Mouse (Mus musculus) layer of hippocampus, postnatal 10 days (tissue): ENCODE data around the gene Atp10a. TPM values are rescaled to one million over a fixed set of nuclear protein-coding genes. Genes with fewer than 3 reads are reported as not detected.

Experiments used
- DNase-seq, 2 experiments: peaks; one replicate each; pipeline ENCODE4 v3.0.0; 2021; ENCODE audit warnings: low spot score in 2 of 2
- long read RNA-seq: library from polyadenylated mRNA; stranded (forward); transcript quantifications from one replicate; pipeline ENCODE4 v2.0.0, GENCODE M21; 2023
- total RNA-seq, 2 experiments: library from RNA; stranded (reverse); gene quantifications; 2 replicates each; pipeline ENCODE4 v1.2.3; 2021

Atp10a gene
- total RNA-seq, result 1 to 10 TPM; 3.7 to 5.1 TPM
- long read RNA-seq, full-length matches to known transcripts, result 1 of 2 reads
- long read RNA-seq, partial matches to known transcripts, result 0 of 2 reads
- long read RNA-seq, other reads (novel, unspliced or antisense), result 1 of 2 reads

- no peak for DNase-seq
These were observed at the start of gene Atp10a for GRCm38 (mm10) chr7:58655866-58656265. TSS of gene Atp10a (plus strand) at chr7:58656166.

- no peak for DNase-seq
These were observed 37.9 kb upstream of the Atp10a start for GRCm38 (mm10) chr7:58618048-58618447.

DNA sequence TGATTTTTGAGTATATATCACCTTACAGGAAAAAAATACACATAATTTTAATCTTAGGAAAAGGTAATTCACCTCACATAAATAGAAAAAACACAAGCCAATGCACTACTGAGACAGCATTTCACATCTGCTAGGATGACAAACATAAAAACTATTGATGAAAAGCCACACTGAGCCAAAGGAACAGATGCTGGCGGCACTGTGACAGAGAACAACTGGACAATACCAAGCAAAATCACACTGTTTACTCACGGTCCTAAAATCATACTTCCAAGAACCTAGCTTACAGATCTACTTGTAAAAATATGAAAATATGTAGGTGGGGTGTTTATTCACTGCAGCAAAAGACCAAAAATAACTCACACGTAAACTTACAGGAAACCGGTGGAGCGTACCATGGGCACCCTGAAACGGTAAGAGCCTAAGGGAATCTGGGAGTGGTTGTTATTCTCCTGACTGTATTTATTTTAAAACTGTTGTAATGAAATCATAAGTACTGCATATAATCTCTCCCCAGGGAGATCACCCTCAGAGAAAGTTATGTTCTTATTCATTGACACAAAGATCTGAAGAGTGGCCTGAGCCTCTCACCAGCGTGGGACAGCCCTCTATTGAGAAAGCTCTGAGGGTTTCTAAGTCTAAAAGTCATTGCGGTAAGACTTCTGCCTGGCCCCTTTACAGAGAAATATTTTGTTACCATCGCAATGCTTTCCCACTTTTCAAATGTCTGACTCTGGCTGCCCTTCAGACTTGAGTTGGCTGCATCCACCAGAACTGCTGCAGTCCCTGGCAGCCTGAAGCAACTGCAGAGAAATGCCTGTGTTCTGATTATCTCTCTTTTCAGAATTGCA lies 29.4 kb upstream of the Atp10a start:
- peak in 1 of 2 experiments; percentile 18 for DNase-seq

DNA sequence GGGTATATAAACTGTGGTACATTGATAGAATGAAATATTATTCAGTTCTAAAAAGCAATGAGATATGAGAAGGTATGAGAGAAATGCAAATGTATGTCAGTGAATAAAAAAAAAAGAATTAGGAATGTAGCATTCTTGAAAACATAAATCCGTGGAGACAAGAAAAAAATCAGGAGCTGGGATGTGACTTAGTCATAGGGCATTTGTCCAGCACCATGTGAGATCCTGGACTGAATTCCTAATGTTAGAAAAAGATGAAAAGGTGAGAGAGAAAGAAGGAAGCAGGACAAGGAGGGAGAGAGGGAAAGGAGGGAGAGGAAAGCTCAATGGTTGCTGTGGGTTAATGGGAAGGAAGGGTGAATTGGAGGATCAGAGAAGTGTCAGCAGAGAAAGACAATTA lies 28.6 kb upstream of the Atp10a start:
- DNase-seq, result no peak

- DNase-seq, result no peak
These were observed 26.7 kb upstream of the Atp10a start for GRCm38 (mm10) chr7:58629233-58629632.

GRCm38 (mm10) chr7:58633683-58634082 lies 22.3 kb upstream of the Atp10a start:
- DNase-seq, result no peak

DNA sequence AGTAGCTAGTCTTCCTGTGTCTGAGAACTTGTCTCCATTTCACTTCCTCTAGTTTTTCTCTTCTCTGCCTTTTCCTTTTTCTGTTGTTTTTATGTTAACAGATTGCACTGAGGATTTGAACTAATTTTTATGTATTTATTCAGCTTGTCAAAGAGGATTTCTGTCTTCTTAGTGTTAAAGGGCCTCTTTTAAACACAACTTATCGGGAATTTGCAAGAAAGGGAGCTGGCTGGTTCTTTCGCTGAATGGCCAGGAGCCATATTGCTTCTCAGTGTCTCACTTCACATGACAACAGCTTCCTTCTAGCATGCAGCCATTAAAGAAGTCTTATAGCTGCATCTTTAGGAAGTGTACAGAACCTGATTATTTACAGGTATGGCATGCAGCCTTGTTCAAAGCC lies 16.3 kb upstream of the Atp10a start:
- DNase-seq, result no peak

GRCm38 (mm10) chr7:58640456-58640855 lies 15.5 kb upstream of the Atp10a start:
- DNase-seq, result no peak

DNA sequence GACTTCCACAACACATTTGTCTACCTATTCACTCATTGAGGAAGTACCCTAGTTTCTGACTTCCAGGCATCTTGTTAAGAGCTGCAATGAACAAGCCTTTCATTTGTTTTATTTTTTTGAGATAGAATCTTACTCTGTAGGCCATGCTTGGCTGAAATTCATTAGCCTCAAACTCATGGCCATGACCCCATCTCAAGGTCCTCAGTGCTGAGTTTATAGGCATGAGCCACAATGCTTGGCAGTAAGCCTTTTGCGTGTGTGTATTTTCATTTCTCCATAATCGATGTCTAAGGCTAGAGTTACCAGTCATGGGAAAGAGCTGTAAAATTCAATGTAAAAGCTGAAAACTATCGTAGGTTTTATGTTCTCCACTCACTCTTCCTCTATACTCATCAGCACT lies 14.1 kb upstream of the Atp10a start:
- DNase-seq, result no peak

GRCm38 (mm10) chr7:58647404-58647803 lies 8.6 kb upstream of the Atp10a start:
- DNase-seq, result no peak

DNA sequence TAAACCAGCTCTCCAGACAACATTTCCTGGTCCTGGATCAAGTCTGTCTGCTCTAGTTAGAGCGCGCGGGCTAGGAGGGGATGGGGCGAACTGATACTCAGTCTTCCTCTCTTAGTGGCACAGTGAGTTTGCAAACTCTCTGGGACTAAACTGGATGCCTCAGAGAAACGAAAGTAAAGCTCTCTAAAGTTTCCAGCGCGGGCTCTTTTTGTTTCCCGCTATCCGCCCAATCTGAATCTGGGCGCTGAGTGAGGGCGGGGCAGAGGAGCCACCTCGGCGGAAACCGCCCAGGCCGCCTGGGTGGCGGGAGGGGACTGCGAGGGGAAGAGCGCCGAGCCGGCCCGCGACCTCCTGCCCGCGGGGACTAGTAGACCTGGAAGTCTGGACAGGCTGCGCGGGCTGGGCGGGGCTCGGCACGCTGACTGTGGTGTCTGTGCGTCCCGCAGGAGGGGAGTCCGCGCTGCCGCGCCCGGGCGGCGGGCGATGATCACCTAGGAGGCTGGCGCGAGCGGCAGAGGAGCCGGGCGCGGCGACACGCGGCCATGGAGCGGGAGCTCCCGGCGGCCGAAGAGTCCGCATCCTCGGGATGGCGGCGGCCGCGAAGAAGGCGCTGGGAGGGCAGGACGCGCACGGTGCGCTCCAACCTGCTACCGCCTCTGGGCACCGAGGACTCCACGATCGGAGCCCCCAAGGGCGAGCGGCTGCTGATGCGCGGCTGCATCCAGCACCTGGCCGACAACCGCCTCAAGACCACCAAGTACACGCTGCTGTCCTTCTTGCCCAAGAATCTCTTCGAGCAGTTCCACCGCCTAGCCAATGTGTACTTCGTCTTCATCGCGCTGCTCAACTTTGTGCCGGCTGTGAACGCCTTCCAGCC lies 2.2 kb downstream of the Atp10a start:
- peak; percentile 21 to 37 for DNase-seq

DNA sequence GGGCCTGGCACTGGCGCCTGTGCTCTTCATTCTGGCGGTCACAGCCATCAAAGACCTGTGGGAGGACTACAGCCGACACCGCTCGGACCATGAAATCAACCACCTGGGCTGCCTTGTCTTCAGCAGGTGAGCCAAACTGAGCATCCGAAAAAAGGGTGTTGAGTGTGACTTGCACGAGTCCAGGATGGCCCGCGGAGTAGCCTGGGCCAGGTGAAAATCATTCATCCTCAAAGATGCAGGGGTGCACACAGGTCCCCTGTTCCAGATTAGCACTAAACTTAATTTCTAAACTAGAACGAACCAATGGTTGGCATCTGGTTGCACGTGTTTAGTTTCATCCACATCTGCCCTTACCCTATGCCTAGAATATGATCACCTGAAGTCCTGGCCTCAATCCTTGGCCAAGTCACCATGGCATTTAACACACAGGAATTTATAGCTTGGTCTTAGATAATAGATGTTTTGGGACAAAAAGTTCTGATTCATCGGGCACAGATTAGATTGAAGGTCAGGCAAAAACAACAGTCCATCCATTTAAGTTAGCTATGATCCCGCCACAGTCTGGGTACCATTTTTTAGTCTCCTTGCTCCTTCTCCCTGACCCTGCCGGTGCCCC lies 2.9 kb downstream of the Atp10a start:
- DNase-seq, result no peak

DNA sequence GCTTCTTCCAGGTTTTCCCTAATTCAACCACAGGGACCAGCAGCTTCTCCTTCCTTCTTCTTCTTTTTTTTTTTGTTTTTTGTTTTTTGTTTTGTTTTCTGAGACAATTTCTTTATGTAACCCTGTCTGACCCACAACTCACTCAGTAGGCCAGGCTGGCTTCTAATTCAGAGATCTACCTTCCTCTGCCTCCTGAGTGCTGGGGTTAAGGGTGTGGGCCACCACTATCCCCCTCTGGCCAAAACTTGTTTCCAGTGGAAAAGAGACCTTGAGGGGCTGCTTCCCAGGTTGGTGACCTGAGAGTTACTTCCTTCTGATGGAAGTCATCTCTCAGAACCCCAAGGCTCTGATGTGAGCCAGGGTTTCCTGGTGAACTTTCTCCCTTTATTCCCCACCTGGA lies 4.1 kb downstream of the Atp10a start:
- DNase-seq, result no peak

DNA sequence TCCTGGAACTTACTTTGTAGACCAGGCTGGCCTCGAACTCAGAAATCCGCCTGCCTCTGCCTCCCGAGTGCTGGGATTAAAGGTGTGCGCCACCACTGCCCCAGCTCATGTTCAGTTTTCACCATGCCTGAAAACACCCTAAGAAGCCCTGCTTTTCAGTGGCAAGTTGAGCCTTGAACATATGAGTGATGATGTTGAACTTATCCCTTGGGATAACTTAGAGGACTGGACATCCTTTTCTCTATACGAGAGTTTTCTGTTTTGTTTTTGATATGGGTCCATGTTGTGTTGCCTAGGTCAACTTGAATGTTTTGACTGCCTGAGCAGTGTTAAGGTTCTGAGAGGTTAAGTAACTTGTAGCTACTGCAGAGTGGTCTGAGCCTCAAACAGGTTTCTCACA lies 4.7 kb downstream of the Atp10a start:
- no peak for DNase-seq

- no peak for DNase-seq
These were observed 5.1 kb downstream of the Atp10a start for GRCm38 (mm10) chr7:58661076-58661475.

DNA sequence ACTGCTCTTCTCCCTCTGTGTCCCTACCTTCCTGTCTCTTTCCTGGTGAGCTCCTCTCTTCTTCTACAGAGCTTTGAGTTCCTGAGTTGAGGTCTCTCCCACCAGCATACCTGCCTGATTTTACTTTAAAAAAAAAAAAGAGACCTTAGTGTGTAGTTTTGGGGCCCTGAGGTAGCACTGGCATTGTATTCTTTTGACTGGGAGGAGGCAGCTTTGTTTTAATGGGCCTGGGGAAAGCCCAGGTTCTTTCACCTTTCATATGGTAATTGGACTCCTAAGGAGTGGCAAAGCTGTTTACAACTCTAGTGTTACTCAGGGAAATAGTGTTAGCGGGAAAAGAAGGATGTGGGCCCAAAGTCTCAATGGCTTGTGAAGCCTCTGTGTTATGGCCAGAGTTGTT lies 12.7 kb downstream of the Atp10a start:
- DNase-seq, result no peak

- no peak for DNase-seq
These were observed 20.1 kb downstream of the Atp10a start for GRCm38 (mm10) chr7:58676075-58676474.

DNA sequence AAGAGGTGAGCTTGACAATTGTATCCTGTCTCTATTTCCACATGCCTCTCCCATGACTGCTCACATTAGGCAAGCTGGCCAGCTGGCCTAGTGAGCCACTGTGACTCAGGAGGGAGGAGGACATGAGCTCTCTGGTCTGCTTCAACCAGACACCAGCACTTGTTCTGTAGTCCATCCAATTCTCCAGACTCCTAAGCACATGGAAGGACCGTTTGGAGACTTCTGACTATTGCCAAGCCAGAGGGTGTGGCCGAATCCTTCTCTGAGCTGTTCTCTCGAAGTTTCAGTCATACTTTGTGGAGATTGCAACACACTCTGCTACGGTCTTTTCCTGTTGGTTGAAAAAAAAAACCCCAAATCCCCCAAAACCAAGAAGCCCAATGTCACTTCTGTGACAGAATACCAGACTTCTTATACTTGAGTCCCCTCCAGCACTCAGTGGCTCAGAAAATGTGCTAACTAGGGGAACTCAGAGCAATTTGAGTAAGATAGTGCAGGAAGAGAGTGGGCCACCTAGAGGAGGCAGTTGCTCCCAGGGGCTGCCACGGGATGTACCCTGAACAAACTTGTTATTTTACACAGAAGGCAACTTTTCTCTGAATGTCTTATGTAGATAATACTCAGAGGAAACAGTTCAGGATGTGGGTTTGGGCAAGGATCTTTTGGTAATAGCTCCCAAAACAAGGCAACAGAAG lies 21.3 kb downstream of the Atp10a start:
- DNase-seq, result no peak

DNA sequence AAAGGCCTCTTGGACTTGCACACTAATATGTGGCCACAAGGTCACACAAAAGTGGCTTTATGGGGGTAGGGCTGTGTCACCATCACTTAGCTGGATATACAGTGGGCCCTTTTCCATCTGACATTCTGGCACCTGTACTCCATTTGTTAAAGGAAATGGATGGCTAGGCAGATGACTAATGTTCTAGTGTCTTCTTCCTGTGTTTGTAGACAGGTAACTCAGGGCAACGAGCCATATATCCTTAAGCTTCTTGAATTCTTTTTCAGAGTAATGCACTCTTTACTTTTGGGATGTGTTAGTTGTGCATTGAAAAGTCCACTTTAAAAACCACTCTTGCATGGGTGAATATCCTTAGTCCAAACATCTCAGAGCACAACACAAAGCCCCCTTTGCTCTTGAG lies 30.0 kb downstream of the Atp10a start:
- DNase-seq, result no peak

GRCm38 (mm10) chr7:58686573-58686972 lies 30.6 kb downstream of the Atp10a start:
- DNase-seq, result no peak

DNA sequence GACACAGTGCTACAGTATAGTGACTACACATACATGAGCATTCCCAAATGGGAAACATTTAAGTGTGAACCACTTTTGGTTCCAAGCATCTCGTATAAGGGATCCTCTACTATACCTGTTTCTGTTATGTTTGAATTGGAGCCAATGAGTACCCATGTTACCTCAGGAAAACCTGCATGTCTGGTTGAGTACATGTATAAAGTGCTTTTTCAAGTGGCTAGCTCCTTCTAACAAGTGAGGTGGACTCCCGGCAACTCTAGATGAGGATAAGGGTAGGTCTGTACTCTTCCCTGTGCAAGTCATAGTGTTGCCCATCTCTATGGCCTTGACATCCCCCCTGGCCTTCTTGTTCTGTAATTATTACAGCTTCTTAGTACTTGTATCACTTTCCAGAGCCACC lies 31.0 kb downstream of the Atp10a start:
- no peak for DNase-seq
